Mouse (Mus musculus): ENCODE measurements around the gene Asxl2. TPM values are rescaled to one million over a fixed set of nuclear protein-coding genes. Genes with fewer than 3 reads are reported as not detected.

The Asxl2 gene
- polyA plus RNA-seq, 1 experiment from 2014 or later: 16.1 TPM

Other genes starting within 250 kb of the Asxl2 start
- 119 and 128 TPM in 2 replicates for gene Rab10, start 116.9 kb upstream of the Asxl2 start, polyA plus RNA-seq (2015; fragmentation: Nextera tagmentation; extraction: Ambion mirVana)
- gene Kif3c, start 61.7 kb upstream of the Asxl2 start, polyA plus RNA-seq (2015; fragmentation: Nextera tagmentation; extraction: Ambion mirVana): 77.4 and 77.9 TPM in 2 replicates
- 28.9 and 34.6 TPM in 2 replicates for gene Dtnb, start 145.5 kb downstream of the Asxl2 start, polyA plus RNA-seq (2015; fragmentation: Nextera tagmentation; extraction: Ambion mirVana)

All from midbrain, embryonic 13.5 days (tissue).